Mouse (Mus musculus) gastrocnemius, adult 8-10 months (tissue): ENCODE data around the gene Usp19. TPM values are rescaled to one million over a fixed set of nuclear protein-coding genes. Genes with fewer than 3 reads are reported as not detected.

Experiments
- DNase-seq, 2 experiments: peaks; one replicate each; pipeline ENCODE4 v3.0.0; 2022; ENCODE audit warnings: low spot score in 2 of 2
- total RNA-seq, 4 experiments: library from RNA; stranded (reverse); gene quantifications; 2 replicates each; pipeline ENCODE4 v1.2.4; 2022

Gene Usp19
- total RNA-seq, 4 experiments from 2014 or later, result 118 to 134 (median 128) TPM

GRCm38 (mm10) chr9:108494146-108494825 is 3.9 kb downstream of the Usp19 start:
- DNase-seq, result no peak

GRCm38 (mm10) chr9:108494905-108495304 is 4.5 kb downstream of the Usp19 start:
- DNase-seq, result no peak

- no peak for DNase-seq
Observed at GRCm38 (mm10) chr9:108499231-108499630, 8.8 kb downstream of the Usp19 start.

- no peak for DNase-seq
Observed at GRCm38 (mm10) chr9:108499943-108500342, 9.5 kb downstream of the Usp19 start.

- DNase-seq, result no peak
Observed at GRCm38 (mm10) chr9:108506901-108507300, 16.5 kb downstream of the Usp19 start.

GRCm38 (mm10) chr9:108507619-108508434 is 17.4 kb downstream of the Usp19 start, which contains the start of gene Qars:
Gene Qars (plus strand): TSS chr9:108507706.
- DNase-seq, result peak; percentile 91 to 92

- no peak for DNase-seq
Observed at GRCm38 (mm10) chr9:108508776-108509175, 18.4 kb downstream of the Usp19 start.

GRCm38 (mm10) chr9:108516380-108517251 is 26.2 kb downstream of the Usp19 start, which contains the start of gene Qrich1:
Gene Qrich1 (plus strand): TSS chr9:108516806.
- peak; percentile 93 to 94 for DNase-seq

GRCm38 (mm10) chr9:108517253-108517930 is 27.0 kb downstream of the Usp19 start:
- DNase-seq, result peak; percentile 53 to 67

- DNase-seq, result no peak
Observed at GRCm38 (mm10) chr9:108517931-108518332, 27.5 kb downstream of the Usp19 start.

- no peak for DNase-seq
Observed at GRCm38 (mm10) chr9:108521604-108522003, 31.2 kb downstream of the Usp19 start.

GRCm38 (mm10) chr9:108523341-108523740 is 32.9 kb downstream of the Usp19 start:
- no peak for DNase-seq

- DNase-seq, result no peak
Observed at GRCm38 (mm10) chr9:108525400-108525799, 35.0 kb downstream of the Usp19 start.

- no peak for DNase-seq
Observed at GRCm38 (mm10) chr9:108530954-108531353, 40.6 kb downstream of the Usp19 start.

GRCm38 (mm10) chr9:108531496-108531895 is 41.1 kb downstream of the Usp19 start:
- DNase-seq, result no peak

- DNase-seq, result no peak
Observed at GRCm38 (mm10) chr9:108540846-108541245, 50.4 kb downstream of the Usp19 start.

GRCm38 (mm10) chr9:108545986-108546385 is 55.6 kb downstream of the Usp19 start:
- no peak for DNase-seq

GRCm38 (mm10) chr9:108546875-108547274 is 56.5 kb downstream of the Usp19 start:
- no peak for DNase-seq
